Mouse (Mus musculus) limb, embryonic 11.5 days (tissue): ENCODE measurements at regions not wholly inside any gene's neighbourhood (a gene's known extent, or its start where the extent isn't known, plus 50 kb on each side); places are given as distances from the start of the nearest gene placed in this dataset.

ENCODE experiments used
- ATAC-seq: fragments of 200-750 bp; cut with Nextera tagmentation; 2 replicates; pipeline ENCODE4 v1.8.0; 2017; ENCODE audit warnings: low read depth; ENCODE audit not compliant: insufficient number of reproducible peaks, low FRiP score, low TSS enrichment
- DNase-seq: peaks from one replicate; pipeline ENCODE4 v3.0.0-alpha.2; 2015; ENCODE audit warnings: low spot score
- H3K27ac ChIP-seq: fragments of 300-500 bp; sonication (generic); replicated peaks from 2 replicates; pipeline ENCODE4 v1.5.1; 2014; ENCODE audit warnings: low read depth, mild to moderate bottlenecking, low read length
- H3K27me3 ChIP-seq: fragments of 300-500 bp; sonication (generic); 2 replicates; pipeline ENCODE4 v1.6.1; 2014; ENCODE audit warnings: mild to moderate bottlenecking, low read length, mixed read lengths; ENCODE audit not compliant: control insufficient read depth, insufficient read depth
- H3K36me3 ChIP-seq: fragments of 300-500 bp; sonication (generic); 2 replicates; pipeline ENCODE4 v1.6.1; 2014; ENCODE audit warnings: mild to moderate bottlenecking, low read length, moderate library complexity, mixed read lengths; ENCODE audit not compliant: control insufficient read depth, insufficient read depth
- H3K4me1 ChIP-seq: fragments of 300-500 bp; sonication (generic); 2 replicates; pipeline ENCODE4 v1.6.1; 2014; ENCODE audit warnings: low read length, mixed read lengths; ENCODE audit not compliant: control insufficient read depth, insufficient read depth
- H3K4me2 ChIP-seq: fragments of 300-500 bp; sonication (generic); 2 replicates; pipeline ENCODE4 v1.6.1; 2014; ENCODE audit warnings: low read depth, mild to moderate bottlenecking, moderate library complexity; ENCODE audit not compliant: severe bottlenecking
- H3K4me3 ChIP-seq: fragments of 300-500 bp; sonication (generic); 2 replicates; pipeline ENCODE4 v1.5.1; 2014; ENCODE audit warnings: low read depth, low read length
- H3K9ac ChIP-seq: fragments of 300-500 bp; sonication (generic); 2 replicates; pipeline ENCODE4 v1.6.1; 2014; ENCODE audit warnings: mild to moderate bottlenecking, low read length
- H3K9me3 ChIP-seq: fragments of 300-500 bp; sonication (generic); 2 replicates; pipeline ENCODE4 v1.6.1; 2016; ENCODE audit warnings: low read length; ENCODE audit not compliant: control insufficient read depth
- WGBS: fragments of 180-500 bp; shearing (Covaris S2); extraction: QIAGEN DNeasy Blood & Tissue Kit; methylation state at CpG from one replicate; pipeline ENCODE4 v1.1.7; 2014; 5-methylcytosine and 5-hydroxymethylcytosine counted together

DNA sequence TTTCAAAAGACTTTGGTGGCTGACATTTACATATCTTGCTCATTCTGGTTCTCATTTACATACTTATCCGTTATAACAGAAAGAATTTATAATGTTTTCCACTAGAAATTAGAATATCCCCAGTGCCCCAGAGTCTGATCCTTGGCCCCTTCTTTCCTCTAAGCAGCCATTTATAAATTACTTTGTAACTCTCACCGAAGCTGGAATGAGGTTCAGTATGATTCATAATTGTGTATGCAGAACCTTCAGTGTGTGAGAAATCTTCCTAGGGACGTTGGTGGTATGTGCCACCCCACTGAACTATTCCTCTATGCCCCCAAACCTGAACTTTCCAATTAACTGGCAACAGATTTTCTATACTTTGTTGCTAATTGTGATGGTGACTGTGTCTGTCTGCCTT is 104.7 kb downstream of the Gm5447 start:
- H3K4me2 ChIP-seq = no peak overlapping the region
- H3K27ac ChIP-seq = no peak overlapping the region
- 0 out of 2 replicates have a peak, but pooled peaks cover 8% of the 10 kb centered on the region for H3K27me3 ChIP-seq
- H3K9me3 ChIP-seq = no peaks in the 10 kb centered on the region
- H3K36me3 ChIP-seq = no peaks in the 10 kb centered on the region
- no peak overlapping the region for H3K9ac ChIP-seq
- 74% methylated on average over 3 of the region's 3 CpGs for WGBS
- ATAC-seq (no peak), DNase-seq (no peak)
- 0 out of 2 replicates have a peak, but pooled peaks cover 2% of the 10 kb centered on the region for H3K4me1 ChIP-seq
- H3K4me3 ChIP-seq = no peak overlapping the region

DNA sequence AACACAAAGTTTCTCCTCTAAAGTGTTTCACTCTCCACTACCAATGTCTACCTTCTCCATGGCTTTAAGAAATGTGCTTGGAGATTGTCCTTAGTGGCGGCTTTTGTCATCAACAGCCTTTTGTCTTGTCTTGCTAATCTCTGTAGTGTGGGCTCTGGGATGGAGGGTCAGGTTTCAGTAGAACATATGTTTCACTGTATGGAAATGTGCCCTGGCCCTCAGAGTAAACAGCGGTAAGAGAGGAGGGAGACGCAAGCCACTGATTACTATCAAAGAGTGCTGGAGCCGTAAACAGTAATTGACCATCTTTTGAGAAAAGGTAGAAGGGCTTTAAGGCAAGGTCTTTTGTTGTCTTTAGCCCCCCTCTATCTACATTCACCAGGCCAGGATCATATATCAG is 106.2 kb downstream of the Gm5447 start:
- Histone ChIP-seq H3K27me3 (0 out of 2 replicates have a peak, but pooled peaks cover 8% of the 10 kb centered on the region), H3K4me3 (no peak overlapping the region), H3K27ac (no peak overlapping the region), H3K36me3 (no peaks in the 10 kb centered on the region), H3K4me1 (0 out of 2 replicates have a peak, but pooled peaks cover 2% of the 10 kb centered on the region), H3K9ac (no peak overlapping the region), H3K4me2 (no peak overlapping the region; the same call in 1 of the 2 replicates), H3K9me3 (no peaks in the 10 kb centered on the region)
- 3% methylated on average over 4 of the region's 4 CpGs for WGBS
- ATAC-seq (no peak), DNase-seq (no peak)

DNA sequence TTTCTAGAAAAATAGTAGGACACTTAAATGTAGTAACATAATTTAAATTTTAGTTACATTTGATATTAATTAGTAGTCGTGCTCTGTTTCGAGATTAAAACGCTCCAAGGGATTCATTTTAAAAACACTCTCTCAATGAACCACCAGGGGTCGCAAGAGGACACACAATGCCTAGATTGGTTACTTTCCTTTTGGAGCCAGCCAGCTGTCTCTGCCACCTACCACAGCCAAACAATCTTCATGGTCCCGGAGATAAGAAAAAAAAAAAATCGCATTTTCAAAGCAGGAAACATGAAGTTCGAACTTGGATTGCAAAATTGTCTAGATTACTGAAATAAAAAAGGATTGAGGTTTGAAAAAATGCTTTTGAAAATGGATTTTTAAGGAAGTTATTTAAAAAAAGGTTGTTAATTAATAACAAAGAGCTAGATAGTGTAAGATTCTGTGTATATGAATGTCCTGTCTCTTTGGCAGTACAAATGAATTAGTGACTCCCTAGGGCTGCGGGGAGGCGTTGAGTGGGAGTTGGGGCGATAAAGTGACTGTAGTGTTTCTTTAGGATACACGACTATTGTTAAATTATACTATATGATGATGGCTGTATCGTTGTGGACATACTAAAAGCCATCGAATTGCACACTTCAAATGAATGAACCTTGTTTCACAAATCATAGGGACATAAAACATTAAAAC is 108.6 kb downstream of the Gm5447 start:
- WGBS = 37% methylated on average over 13 of the region's 13 CpGs
- H3K9me3 ChIP-seq = no peaks in the 10 kb centered on the region
- no peak overlapping the region for H3K9ac ChIP-seq
- no peak for ATAC-seq
- H3K36me3 ChIP-seq = no peaks in the 10 kb centered on the region
- 0 out of 2 replicates have a peak, but pooled peaks cover 8% of the 10 kb centered on the region for H3K27me3 ChIP-seq
- no peak overlapping the region for H3K4me2 ChIP-seq
- H3K4me1 ChIP-seq = 0 out of 2 replicates have a peak, but pooled peaks cover 2% of the 10 kb centered on the region
- peak; percentile 71 for DNase-seq
- H3K27ac ChIP-seq = no peak overlapping the region
- H3K4me3 ChIP-seq = no peak overlapping the region

DNA sequence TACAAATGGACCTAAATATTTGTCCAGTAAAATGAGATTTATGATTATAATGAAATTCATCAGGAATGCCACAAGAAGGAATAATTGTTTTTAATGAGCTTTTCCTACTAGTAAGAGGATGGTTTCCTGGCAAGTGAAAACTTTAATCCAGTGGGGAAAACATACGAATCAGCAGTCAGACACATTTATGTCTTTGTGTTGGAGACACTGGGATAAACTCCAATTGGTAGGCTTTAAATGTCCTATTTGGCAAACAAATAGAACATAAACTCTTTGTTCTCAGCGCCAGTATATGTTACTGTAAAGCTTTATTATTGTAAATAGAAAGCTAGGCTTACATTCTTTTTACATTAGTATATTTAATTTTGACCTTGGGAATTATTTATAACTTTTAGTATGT is 127.0 kb downstream of the Gm5447 start:
- Histone ChIP-seq H3K9me3 (no peaks in the 10 kb centered on the region), H3K27ac (no peak overlapping the region), H3K4me1 (no peaks in the 10 kb centered on the region), H3K4me3 (no peak overlapping the region), H3K4me2 (no peak overlapping the region), H3K9ac (no peak overlapping the region), H3K27me3 (no peaks in the 10 kb centered on the region), H3K36me3 (no peaks in the 10 kb centered on the region)
- DNase-seq (no peak), ATAC-seq (no peak)
- WGBS = 68% methylated on average over 2 of the region's 2 CpGs

DNA sequence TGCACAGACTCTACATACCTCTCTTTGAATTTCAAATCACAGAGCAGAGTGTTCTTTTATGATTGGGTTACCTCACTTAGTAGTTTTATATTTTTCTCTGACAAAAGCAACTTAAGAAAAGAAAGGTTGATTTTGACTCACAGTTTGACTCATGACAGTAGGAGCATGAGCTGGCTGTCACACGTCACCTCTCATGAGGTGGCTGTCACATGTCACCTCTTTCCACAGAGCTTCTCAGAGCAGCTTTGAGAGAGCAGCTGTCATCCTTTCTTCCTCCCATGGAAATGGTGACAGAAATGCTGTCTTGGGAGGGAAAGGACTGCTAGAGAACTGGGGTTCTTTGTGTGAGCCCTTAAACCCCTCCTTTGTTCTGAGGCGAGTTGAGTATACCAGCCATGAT is 133.4 kb downstream of the Gm5447 start:
- DNase-seq (no peak), ATAC-seq (no peak)
- Histone ChIP-seq H3K27ac (no peak overlapping the region), H3K4me1 (no peaks in the 10 kb centered on the region), H3K9me3 (no peaks in the 10 kb centered on the region), H3K4me2 (no peak overlapping the region), H3K4me3 (no peak overlapping the region), H3K9ac (no peak overlapping the region), H3K36me3 (no peaks in the 10 kb centered on the region), H3K27me3 (no peaks in the 10 kb centered on the region)
- WGBS = 88% methylated on average over 2 of the region's 2 CpGs

DNA sequence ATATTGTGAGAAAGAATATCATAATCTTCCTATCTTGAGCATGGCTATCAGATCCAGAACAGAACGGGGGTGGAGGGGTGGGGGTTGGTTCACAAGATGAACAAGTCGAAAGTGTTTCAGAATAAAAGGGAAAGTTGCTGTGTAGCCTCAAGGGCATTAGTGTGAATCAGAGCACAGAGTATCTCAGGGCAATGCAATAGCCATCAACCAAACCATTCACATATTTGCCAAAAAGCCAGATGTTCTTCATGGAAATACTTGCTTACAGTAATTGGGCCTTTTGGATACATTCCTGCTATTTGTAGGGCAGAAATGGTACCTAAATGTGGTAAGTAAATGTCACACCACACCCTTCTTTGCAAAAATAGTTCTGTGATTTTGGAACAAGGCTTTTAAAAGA is 135.2 kb downstream of the Gm5447 start:
- no peak for ATAC-seq
- no peak for DNase-seq
- Histone ChIP-seq H3K4me1 (no peaks in the 10 kb centered on the region), H3K4me2 (no peak overlapping the region), H3K9me3 (no peaks in the 10 kb centered on the region), H3K27me3 (no peaks in the 10 kb centered on the region), H3K27ac (no peak overlapping the region), H3K36me3 (no peaks in the 10 kb centered on the region), H3K9ac (no peak overlapping the region), H3K4me3 (no peak overlapping the region)
- 80% methylated on average over 2 of the region's 2 CpGs for WGBS

DNA sequence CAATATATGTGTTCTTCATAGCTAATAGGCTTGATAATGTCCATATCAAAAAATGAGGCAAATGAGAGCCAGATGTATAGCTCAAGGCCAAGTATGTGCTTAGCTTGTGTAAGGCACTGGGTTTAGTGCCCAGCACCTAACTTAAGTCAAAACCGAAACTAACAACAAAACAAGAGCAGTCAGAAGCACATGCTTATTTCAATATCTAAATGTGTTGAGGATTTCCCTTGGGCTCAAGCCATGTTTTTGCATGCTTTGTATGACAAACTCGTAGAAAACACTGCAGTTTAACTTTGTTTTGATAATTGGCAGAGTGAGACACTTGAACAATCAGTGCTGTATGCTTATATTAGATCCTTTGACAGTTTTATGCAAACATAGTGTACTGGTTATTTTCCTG is 148.7 kb downstream of the Gm5447 start:
- no peak for ATAC-seq
- Histone ChIP-seq H3K27me3 (no peaks in the 10 kb centered on the region), H3K4me2 (no peak overlapping the region), H3K27ac (no peak overlapping the region), H3K4me3 (no peak overlapping the region), H3K9me3 (no peaks in the 10 kb centered on the region), H3K9ac (no peak overlapping the region), H3K36me3 (no peaks in the 10 kb centered on the region), H3K4me1 (no peaks in the 10 kb centered on the region)
- no peak for DNase-seq
- WGBS = 79% methylated on average over 2 of the region's 2 CpGs

DNA sequence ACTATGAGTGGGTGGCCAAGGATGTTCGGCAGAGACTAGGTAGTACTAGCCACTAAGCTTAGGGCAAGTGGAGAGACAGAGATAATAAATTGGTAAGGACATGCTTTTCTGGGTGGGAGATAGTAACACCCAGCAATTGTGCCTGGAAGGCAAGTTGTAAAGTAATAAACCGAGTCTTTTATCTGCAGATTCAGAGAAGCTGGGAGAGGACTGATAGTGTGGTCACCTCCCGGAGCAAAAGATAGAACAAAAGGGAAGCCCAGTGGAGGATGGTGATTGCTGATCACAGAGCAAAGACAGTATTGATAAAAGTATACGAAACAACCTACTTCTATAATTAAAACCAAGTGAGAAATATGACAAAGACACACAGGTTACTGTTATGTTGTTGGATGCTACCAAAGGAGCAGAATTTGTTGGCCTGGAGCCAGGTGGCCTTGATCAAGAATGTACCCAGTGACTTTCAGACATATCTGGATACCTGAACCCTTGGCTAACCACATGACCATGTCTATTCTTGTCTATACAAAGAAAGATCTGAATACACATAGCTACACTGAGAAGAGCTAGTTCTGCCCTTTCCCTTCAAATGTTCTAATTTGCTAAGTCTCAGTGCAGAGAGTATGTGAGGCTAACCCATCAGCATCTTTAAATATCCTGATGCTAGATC is 150.7 kb downstream of the Gm5447 start:
- DNase-seq (no peak), ATAC-seq (no peak)
- Histone ChIP-seq H3K4me1 (no peaks in the 10 kb centered on the region), H3K4me2 (no peak overlapping the region), H3K9me3 (no peaks in the 10 kb centered on the region), H3K9ac (no peak overlapping the region), H3K36me3 (no peaks in the 10 kb centered on the region), H3K4me3 (no peak overlapping the region), H3K27ac (no peak overlapping the region), H3K27me3 (no peaks in the 10 kb centered on the region)
- WGBS = 39% methylated on average over 4 of the region's 4 CpGs
